Mouse (Mus musculus) cortical plate, adult 2 months (tissue): ENCODE measurements around the gene Lcat.

ENCODE experiments used
- CTCF ChIP-seq: fragments of 200-500 bp; IDR thresholded peaks from 2 replicates; pipeline ENCODE4 v1.5.1; 2011; ENCODE audit warnings: mild to moderate bottlenecking, control low read depth, low read length; ENCODE audit not compliant: insufficient read depth; ENCODE audit errors: extremely low read depth
- POLR2A ChIP-seq: fragments of 200-500 bp; IDR thresholded peaks from 2 replicates; pipeline ENCODE4 v1.6.1; 2011; ENCODE audit warnings: mild to moderate bottlenecking, low read length, control low read depth; ENCODE audit not compliant: insufficient read depth; ENCODE audit errors: extremely low read depth

GRCm38 (mm10) chr8:105961101-105961500, 17.9 kb upstream of the Lcat start:
- TF ChIP-seq CTCF (no peak), POLR2A (no peak)
